Mouse (Mus musculus): ENCODE measurements around the gene Gm21119. TPM values are rescaled to one million over a fixed set of nuclear protein-coding genes. Genes with fewer than 3 reads are reported as not detected.
"Not testable (repeated sequence)": the region's sequence is repeated elsewhere in the genome, so short reads cannot be mapped to it uniquely, and the experiment has no call there.

Gene Gm21119
- polyA plus RNA-seq, 1 experiment: 0.33 TPM

DNA sequence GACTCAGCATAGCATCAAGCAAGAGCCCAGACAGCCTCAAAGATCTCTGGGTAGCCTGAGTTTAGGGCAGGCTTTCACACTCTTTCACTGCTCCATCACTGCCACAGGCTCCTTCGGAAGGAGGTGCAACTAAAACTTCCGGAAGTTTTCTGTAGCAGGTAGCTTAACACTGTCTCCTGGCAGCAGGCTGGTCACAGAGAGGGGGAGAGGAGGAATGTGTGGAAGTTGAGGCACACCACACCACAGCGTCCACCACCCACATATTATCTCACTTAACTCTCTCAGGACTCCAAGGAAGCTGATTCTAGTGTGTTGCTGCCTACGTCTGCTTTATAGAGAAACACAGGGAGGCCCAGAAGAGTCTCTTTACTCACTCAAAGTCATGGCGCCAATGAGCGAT, 15.4 kb upstream of the Gm21119 start:
- H3K4me1 ChIP-seq (ENCODE audit: control insufficient read depth, insufficient read depth, low read length); H3K4me3 ChIP-seq (ENCODE audit: insufficient read depth, low read length); H3K27ac ChIP-seq (ENCODE audit: insufficient read depth, low read length): not testable (repeated sequence)

DNA sequence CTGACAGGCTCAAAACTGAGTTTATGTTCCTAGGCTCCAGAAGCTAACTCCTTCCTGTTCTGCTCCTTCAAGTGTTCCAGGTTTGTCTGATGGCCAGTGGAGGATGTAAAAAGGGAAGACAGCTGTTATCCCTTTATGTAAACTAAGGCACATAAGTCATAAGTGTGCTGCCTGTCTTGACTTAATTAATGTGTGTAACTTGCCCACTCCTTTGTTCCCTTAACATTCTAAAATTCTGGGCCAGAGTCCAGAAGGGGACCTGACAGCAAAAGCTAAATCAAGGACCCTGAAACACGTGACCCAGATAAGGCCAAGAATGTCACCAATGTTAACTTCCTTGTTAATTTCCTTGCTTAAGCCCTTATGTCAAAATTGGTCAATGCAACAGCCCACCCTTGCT, 3.9 kb upstream of the Gm21119 start:
- not testable (repeated sequence) for H3K27ac ChIP-seq (ENCODE audit: insufficient read depth, low read length); H3K4me1 ChIP-seq (ENCODE audit: control insufficient read depth, insufficient read depth, low read length); H3K4me3 ChIP-seq (ENCODE audit: insufficient read depth, low read length)

- H3K27ac ChIP-seq (ENCODE audit: insufficient read depth, low read length); H3K4me3 ChIP-seq (ENCODE audit: insufficient read depth, low read length): not testable (repeated sequence)
Measured at GRCm38 (mm10) chr8:20612721-20613120, 2.0 kb upstream of the Gm21119 start.

GRCm38 (mm10) chr8:20630766-20631165, 16.0 kb downstream of the Gm21119 start:
- not testable (repeated sequence) for H3K4me1 ChIP-seq (ENCODE audit: control insufficient read depth, insufficient read depth, low read length); H3K4me3 ChIP-seq (ENCODE audit: insufficient read depth, low read length); H3K27ac ChIP-seq (ENCODE audit: insufficient read depth, low read length)

More at GRCm38 (mm10) chr8:20612721-20613120, 2.0 kb upstream of the Gm21119 start:
- not testable (repeated sequence) for H3K4me1 ChIP-seq (ENCODE audit: control insufficient read depth, insufficient read depth, low read length)

DNA sequence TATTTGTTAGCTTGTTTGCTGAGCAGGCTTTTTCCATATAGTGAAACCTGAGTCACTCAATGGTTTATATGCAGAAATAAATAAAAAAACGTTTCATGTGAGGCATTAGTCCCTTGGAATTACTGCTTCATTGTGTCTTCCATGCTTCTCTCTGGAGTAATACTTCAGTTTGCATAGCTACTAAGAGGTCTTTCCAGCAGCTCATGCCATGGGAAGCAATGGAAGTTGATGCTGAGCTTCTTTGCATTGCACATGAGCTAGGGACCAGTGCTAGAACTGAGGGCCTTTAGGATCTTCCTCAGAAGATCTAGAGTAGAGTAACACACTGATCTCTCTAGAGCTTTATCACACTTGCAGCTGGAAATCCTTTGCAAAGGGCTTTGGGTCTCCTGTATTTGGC, 23.2 kb downstream of the Gm21119 start:
- not testable (repeated sequence) for H3K4me1 ChIP-seq (ENCODE audit: control insufficient read depth, insufficient read depth, low read length); H3K27ac ChIP-seq (ENCODE audit: insufficient read depth, low read length); H3K4me3 ChIP-seq (ENCODE audit: insufficient read depth, low read length)

DNA sequence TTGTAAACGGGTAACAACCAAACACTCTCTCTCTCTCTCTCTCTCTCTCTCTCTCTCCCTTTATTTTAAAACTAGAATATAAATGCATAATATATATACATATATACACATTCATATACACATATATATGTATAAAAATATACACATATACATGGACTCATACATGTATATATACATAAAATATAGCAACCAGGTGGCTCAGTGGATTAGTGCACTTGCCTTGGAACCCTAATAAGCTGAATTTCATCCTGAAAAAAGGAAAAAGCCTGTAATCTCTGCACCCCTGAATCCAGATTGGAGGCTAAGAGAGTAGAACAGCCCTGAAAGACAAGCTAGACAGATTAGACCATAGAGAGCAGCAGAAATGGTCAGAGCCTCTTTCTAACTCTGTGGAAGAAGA, 28.8 kb downstream of the Gm21119 start:
- H3K4me1 ChIP-seq (ENCODE audit: control insufficient read depth, insufficient read depth, low read length); H3K4me3 ChIP-seq (ENCODE audit: insufficient read depth, low read length); H3K27ac ChIP-seq (ENCODE audit: insufficient read depth, low read length): not testable (repeated sequence)

DNA sequence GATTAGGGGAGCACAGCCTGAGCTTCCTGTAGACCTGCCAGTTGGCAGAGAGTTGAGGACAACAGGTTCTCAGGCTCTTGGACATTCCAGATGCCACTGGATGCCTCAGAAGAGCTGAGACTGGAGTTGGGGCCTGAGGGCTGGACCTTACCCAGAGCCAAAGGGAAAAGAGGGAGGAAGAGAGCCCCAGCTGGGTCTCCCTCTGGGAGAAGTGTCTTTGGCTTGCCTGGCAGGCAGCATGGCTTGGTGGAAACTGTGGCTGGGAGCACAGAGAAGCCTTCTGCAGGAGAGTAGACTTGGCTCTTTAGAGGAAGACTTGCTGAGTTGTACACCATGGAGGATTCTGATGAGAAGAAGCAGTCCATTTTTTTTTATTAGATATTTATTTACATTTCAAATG, 38.3 kb downstream of the Gm21119 start:
- H3K4me3 ChIP-seq (ENCODE audit: insufficient read depth, low read length); H3K4me1 ChIP-seq (ENCODE audit: control insufficient read depth, insufficient read depth, low read length); H3K27ac ChIP-seq (ENCODE audit: insufficient read depth, low read length): not testable (repeated sequence)

GRCm38 (mm10) chr8:20678418-20678817, 63.7 kb downstream of the Gm21119 start:
- H3K4me1 ChIP-seq (ENCODE audit: control insufficient read depth, insufficient read depth, low read length); H3K4me3 ChIP-seq (ENCODE audit: insufficient read depth, low read length); H3K27ac ChIP-seq (ENCODE audit: insufficient read depth, low read length): not testable (repeated sequence)
